Mouse (Mus musculus) testis, adult 2 months (tissue): ENCODE results near the gene Iltifb. TPM values are rescaled to one million over a fixed set of nuclear protein-coding genes. Genes with fewer than 3 reads are reported as not detected.
"Not testable (repeated sequence)": the region's sequence is repeated elsewhere in the genome, so short reads cannot be mapped to it uniquely, and the experiment has no call there.

Experiments used
- H3K27ac ChIP-seq: fragments of 200-500 bp; 2 replicates; pipeline ENCODE4 v1.5.1; 2012; ENCODE audit warnings: low read depth, low read length; ENCODE audit not compliant: control insufficient read depth, insufficient read depth
- H3K27me3 ChIP-seq: fragments of 200-500 bp; 2 replicates; pipeline ENCODE4 v1.6.1; 2012; ENCODE audit warnings: mild to moderate bottlenecking, low read length, moderate library complexity; ENCODE audit not compliant: control insufficient read depth, insufficient read depth
- H3K36me3 ChIP-seq: fragments of 200-500 bp; 2 replicates; pipeline ENCODE4 v1.6.1; 2012; ENCODE audit warnings: mild to moderate bottlenecking, low read length; ENCODE audit not compliant: control insufficient read depth, insufficient read depth
- H3K4me1 ChIP-seq: fragments of 200-500 bp; 2 replicates; pipeline ENCODE4 v1.6.1; 2012; ENCODE audit warnings: low read length; ENCODE audit not compliant: control insufficient read depth, insufficient read depth
- H3K4me3 ChIP-seq: fragments of 200-500 bp; 2 replicates; pipeline ENCODE4 v1.5.1; 2012; ENCODE audit warnings: low read depth, mild to moderate bottlenecking, low read length, moderate library complexity, mixed read lengths; ENCODE audit not compliant: control insufficient read depth
- CTCF ChIP-seq: fragments of 200-500 bp; IDR thresholded peaks from 2 replicates; pipeline ENCODE4 v1.5.1; 2012; ENCODE audit warnings: low read depth, mild to moderate bottlenecking, inconsistent platforms, low read length, moderate library complexity; ENCODE audit not compliant: control insufficient read depth, insufficient read depth, insufficient replicate concordance
- POLR2A ChIP-seq: fragments of 200-500 bp; IDR thresholded peaks from 2 replicates; pipeline ENCODE4 v1.6.1; 2012; ENCODE audit warnings: low read depth, mild to moderate bottlenecking, inconsistent platforms, low read length, moderate library complexity; ENCODE audit not compliant: control insufficient read depth
- polyA plus RNA-seq: library from polyadenylated mRNA; depleted of rRNA; stranded (reverse); fragments of >200 nt; gene quantifications from 2 replicates; pipeline ENCODE4 v1.2.3, GENCODE M21; 2012; rRNA removed

Gene Iltifb
- polyA plus RNA-seq, 1 experiment, result not detected

DNA sequence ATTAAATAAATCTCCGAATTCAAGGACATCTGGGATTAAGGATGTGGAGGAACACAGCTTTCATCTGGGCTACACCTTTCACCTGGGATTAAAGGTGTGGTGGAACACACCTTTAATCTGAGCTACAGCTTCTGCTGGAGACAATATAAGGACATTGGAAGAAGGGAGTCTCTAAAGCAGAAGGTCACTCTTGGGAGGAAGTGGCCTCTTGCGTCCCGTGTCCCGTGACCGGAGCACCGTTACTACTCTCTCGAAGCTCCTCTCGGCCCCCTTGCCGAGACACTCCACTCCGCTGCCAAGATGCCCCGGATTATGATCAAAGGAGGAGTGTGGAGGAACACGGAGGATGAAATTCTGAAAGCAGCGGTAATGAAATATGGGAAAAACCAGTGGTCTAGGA, 36.5 kb downstream of the Iltifb start, which contains the start of gene Gm32802:
Gene Gm32802, plus strand, starts transcription at position 301 of the 400 bp plus-strand sequence.
- not testable (repeated sequence) for H3K27ac ChIP-seq, H3K4me1 ChIP-seq, H3K36me3 ChIP-seq, H3K27me3 ChIP-seq, H3K4me3 ChIP-seq

DNA sequence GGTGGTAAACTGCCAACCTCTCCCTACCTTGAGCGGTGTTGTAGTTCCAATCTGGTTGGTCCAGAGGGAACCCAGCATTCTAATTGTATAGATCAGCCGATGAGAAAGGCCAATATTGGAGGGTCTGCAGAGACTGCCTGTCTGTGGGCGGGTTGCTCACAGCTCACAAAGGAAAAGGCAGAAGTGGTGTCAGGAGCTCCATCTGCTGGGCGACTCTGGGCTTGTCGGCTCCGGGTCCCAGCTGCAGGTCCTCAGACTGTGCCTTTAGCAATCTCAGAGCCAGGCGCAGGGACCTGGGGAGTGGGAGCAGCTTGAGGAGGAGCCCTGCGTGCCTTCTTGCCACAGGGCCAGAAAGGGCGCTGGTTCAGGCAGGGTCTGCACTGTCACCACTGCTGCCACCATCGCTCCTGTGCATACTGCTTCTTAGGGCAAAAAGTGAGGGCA, 44.0 kb downstream of the Iltifb start:
- no peaks in the 10 kb centered on the region for H3K4me1 ChIP-seq
- no peaks in the 10 kb centered on the region for H3K36me3 ChIP-seq
- TF ChIP-seq POLR2A (no peak), CTCF (no peak)
- H3K27ac ChIP-seq, result no peak overlapping the region
- H3K27me3 ChIP-seq, result no peaks in the 10 kb centered on the region
- H3K4me3 ChIP-seq, result no peak overlapping the region

DNA sequence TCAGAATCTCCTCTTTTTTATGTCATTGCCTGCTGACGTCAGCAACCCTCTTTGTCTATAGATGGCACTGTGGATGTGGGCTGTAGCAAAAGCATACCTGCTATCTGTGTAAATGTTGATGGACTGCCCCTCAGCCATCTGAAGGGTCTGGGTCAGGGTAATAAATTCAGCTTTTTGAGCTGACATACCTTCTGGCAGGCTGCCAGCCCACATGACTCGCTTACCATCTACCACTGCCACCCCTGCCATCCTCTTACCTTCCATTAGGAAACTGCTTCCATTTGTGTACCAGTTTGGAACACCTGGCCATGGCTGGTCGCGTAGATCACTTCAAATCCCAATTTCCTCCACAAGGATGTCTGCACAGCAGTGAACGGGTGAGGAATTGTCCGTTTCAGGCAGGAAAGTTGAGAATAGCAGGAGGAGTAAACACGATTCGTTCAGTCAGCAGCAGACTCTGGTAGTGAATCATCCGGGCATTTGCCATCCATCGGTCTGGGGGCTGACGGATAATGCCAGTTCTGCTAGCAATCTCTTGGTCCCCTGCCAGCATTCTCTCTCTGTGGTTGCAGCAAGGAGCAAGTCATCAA, 45.7 kb downstream of the Iltifb start:
- H3K4me1 ChIP-seq, H3K27ac ChIP-seq, H3K36me3 ChIP-seq, H3K27me3 ChIP-seq, H3K4me3 ChIP-seq: not testable (repeated sequence)

DNA sequence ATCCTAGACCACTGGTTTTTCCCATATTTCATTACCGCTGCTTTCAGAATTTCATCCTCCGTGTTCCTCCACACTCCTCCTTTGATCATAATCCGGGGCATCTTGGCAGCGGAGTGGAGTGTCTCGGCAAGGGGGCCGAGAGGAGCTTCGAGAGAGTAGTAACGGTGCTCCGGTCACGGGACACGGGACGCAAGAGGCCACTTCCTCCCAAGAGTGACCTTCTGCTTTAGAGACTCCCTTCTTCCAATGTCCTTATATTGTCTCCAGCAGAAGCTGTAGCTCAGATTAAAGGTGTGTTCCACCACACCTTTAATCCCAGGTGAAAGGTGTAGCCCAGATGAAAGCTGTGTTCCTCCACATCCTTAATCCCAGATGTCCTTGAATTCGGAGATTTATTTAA, 54.2 kb downstream of the Iltifb start, which contains the start of gene Gm32717:
Gene Gm32717, minus strand, starts transcription at position 101 of the 400 bp plus-strand sequence.
- H3K27me3 ChIP-seq, H3K36me3 ChIP-seq, H3K27ac ChIP-seq, H3K4me3 ChIP-seq, H3K4me1 ChIP-seq: not testable (repeated sequence)

Other genes with a start within 250 kb of the Iltifb start
- 45.0 and 52.4 TPM in 2 replicates for gene Mdm1, start 153.2 kb downstream of the Iltifb start, polyA plus RNA-seq
- gene Il22, start 90.1 kb downstream of the Iltifb start, polyA plus RNA-seq, result not detected in 2 replicates
- gene Gm32717, start 54.3 kb downstream of the Iltifb start, polyA plus RNA-seq, result not detected in 2 replicates
- gene Gm32802, start 36.4 kb downstream of the Iltifb start, polyA plus RNA-seq, result not detected in 2 replicates
- gene Gm9040, start 31.9 kb upstream of the Iltifb start, polyA plus RNA-seq, result not detected in 2 replicates
- not detected in 2 replicates for gene Gm9044, start 37.4 kb upstream of the Iltifb start, polyA plus RNA-seq
- gene Gm9045, start 42.8 kb upstream of the Iltifb start, polyA plus RNA-seq, result not detected in 2 replicates
- not detected in 2 replicates for gene Gm9046, start 48.2 kb upstream of the Iltifb start, polyA plus RNA-seq
- gene Gm9048, start 53.6 kb upstream of the Iltifb start, polyA plus RNA-seq, result not detected in 2 replicates
- not detected in 2 replicates for gene Gm9049, start 59.1 kb upstream of the Iltifb start, polyA plus RNA-seq
- gene Ifng, start 146.0 kb upstream of the Iltifb start, polyA plus RNA-seq, result not detected in 2 replicates